ENCODE assay signal across 22 mouse cellular contexts in genomic region chr1:58982276-58982675, GRCm38 (mm10).
"Had no signal": no experiment of that assay in that cellular context is flagged by ENCODE, and none has a peak within 500 bp of the region (broad histone marks: within the 10 kb centered on the region; RNA-seq: fewer than 3 reads in every experiment).

No protein-coding gene starts in this region.

- H3K4me3 ChIP-seq: intestine, embryonic 15.5 days; kidney, embryonic 15.5 days; limb, embryonic 12.5 days; limb, embryonic 15.5 days; lung, embryonic 15.5 days; midbrain, embryonic 10.5 days; midbrain, embryonic 13.5 days; myocyte; neural tube, embryonic 13.5 days had no signal

- H3K4me2 ChIP-seq: intestine, embryonic 15.5 days; kidney, embryonic 15.5 days; limb, embryonic 12.5 days; limb, embryonic 15.5 days; lung, embryonic 15.5 days; midbrain, embryonic 13.5 days; neural tube, embryonic 13.5 days had no signal

- ATAC-seq: intestine, embryonic 15.5 days; midbrain, embryonic 13.5 days; midbrain, embryonic 16.5 days had no signal

- H3K9ac ChIP-seq: intestine, embryonic 15.5 days; kidney, embryonic 15.5 days; limb, embryonic 12.5 days; limb, embryonic 15.5 days; lung, embryonic 15.5 days; midbrain, embryonic 13.5 days; neural tube, embryonic 13.5 days had no signal

- H3K36me3 ChIP-seq: intestine, embryonic 15.5 days had no signal

- DNase-seq: kidney, adult 11 months; kidney, adult 8-10 months; kidney, postnatal 10 days; kidney, postnatal 36 days; left cerebral cortex, postnatal 4 days; lung, adult 18-20 months; lung, postnatal 10 days; lung, postnatal 36 days; thymus, adult 2 months; thymus, postnatal 14 days; thymus, postnatal 4 days had no signal

- H3K27ac ChIP-seq: intestine, embryonic 15.5 days; kidney, embryonic 15.5 days; limb, embryonic 12.5 days; limb, embryonic 15.5 days; lung, embryonic 15.5 days; midbrain, embryonic 10.5 days; midbrain, embryonic 13.5 days; neural tube, embryonic 13.5 days; stomach, postnatal 0 days had no signal

- H3K9me3 ChIP-seq: intestine, embryonic 15.5 days; kidney, embryonic 15.5 days; limb, embryonic 12.5 days; limb, embryonic 15.5 days; lung, embryonic 15.5 days; midbrain, embryonic 10.5 days; midbrain, embryonic 13.5 days; neural tube, embryonic 13.5 days had no signal

- H3K4me1 ChIP-seq: intestine, embryonic 15.5 days; kidney, embryonic 15.5 days; limb, embryonic 12.5 days; limb, embryonic 15.5 days; lung, embryonic 15.5 days; midbrain, embryonic 10.5 days; midbrain, embryonic 13.5 days; neural tube, embryonic 13.5 days had no signal

- H3K27me3 ChIP-seq: intestine, embryonic 15.5 days; kidney, embryonic 15.5 days; limb, embryonic 12.5 days; limb, embryonic 15.5 days; lung, embryonic 15.5 days; midbrain, embryonic 13.5 days; neural tube, embryonic 13.5 days had no signal
